Comparison of ENCODE assay signal across 15 mouse cellular contexts in the genomic region with DNA sequence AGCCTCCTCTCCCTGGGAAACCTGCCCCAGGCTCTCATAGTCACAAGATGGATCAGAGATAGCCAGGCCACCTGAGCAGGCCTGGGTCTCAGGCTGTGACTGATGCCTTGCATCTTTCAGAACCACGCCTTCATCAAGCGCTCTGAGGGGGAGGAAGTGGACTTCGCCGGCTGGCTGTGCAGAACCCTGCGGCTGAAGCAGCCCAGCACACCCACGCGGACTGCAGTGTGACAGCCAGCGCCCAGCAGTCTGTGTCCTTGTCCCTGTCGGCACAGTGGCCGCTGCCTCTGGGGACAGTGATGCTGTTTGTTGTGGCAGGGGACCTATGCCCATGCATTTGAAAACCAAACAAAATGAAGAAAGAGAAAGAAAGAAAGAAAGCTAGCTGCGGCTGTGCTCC.
"Had no signal": no experiment of that assay in that cellular context is flagged by ENCODE, and none has a peak within 500 bp of the region (broad histone marks: within the 10 kb centered on the region; RNA-seq: fewer than 3 reads in every experiment).

No protein-coding gene starts in this region.

- H3K4me3 ChIP-seq: kidney, embryonic 15.5 days; limb, embryonic 15.5 days; midbrain, embryonic 10.5 days; neural tube, embryonic 12.5 days had no signal

- H3K9ac ChIP-seq: kidney, embryonic 15.5 days; limb, embryonic 15.5 days; lung, embryonic 14.5 days; neural tube, embryonic 12.5 days had no signal

- H3K9me3 ChIP-seq: kidney, embryonic 15.5 days; limb, embryonic 15.5 days; midbrain, embryonic 10.5 days; neural tube, embryonic 12.5 days had no signal

- H3K27ac ChIP-seq: kidney, embryonic 15.5 days; midbrain, embryonic 10.5 days; neural tube, embryonic 12.5 days; stomach, postnatal 0 days had no signal

- H3K27me3 ChIP-seq: kidney, embryonic 15.5 days; limb, embryonic 15.5 days had no signal

- DNase-seq: kidney, adult 2 months; kidney, postnatal 14 days; layer of hippocampus, adult 9-11 months; layer of hippocampus, postnatal 36 days; lung, embryonic 14.5 days; lung, postnatal 10 days; lung, postnatal 4 days; midbrain, embryonic 14.5 days; right cerebral cortex, postnatal 25 days; thymus, postnatal 14 days had no signal

- H3K4me2 ChIP-seq: kidney, embryonic 15.5 days; limb, embryonic 15.5 days; lung, embryonic 14.5 days; neural tube, embryonic 12.5 days had no signal
